Mouse (Mus musculus): Measurements from ENCODE around the gene Gm3646. TPM values are rescaled to one million over a fixed set of nuclear protein-coding genes. Genes with fewer than 3 reads are reported as not detected.
A peak's percentile ranks its signal among the peaks of the same experiment; 100 is the strongest.

Gene Gm3646
- total and polyA plus RNA-seq, 2 experiments from 2014 or later: 3.7 to 17.4 TPM

DNA sequence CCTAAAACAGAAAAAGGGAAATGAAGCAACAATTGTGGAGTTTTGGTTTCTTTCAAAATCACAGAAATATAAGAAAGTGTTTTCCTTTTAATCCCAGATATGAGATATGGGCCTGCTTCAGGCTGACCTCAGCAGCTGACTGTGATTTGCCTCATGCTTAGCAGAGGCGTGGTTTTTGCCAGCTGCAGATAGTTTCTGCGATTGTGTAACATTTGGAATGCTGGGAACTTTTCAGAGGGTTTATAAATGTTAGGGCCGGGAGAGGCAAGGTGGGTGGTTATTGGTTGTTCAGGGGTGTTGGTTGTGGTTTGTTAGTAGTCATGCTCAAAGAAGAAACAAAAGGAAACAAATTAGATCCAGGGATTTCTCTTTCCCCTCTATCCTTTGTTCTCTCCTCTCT is 37.1 kb downstream of the Gm3646 start:
- TF ChIP-seq EP300 (IDR thresholded peaks at IDR 0.05; ENCODE audit: low read depth) (no peak), CTCF (IDR thresholded peaks at IDR 0.05; ENCODE audit: low read depth) (no peak)
- ATAC-seq (ENCODE audit: insufficient read depth, low read depth): no peak
- no peak overlapping the region for H3K27ac ChIP-seq (ENCODE audit: low read depth)
- DNase-seq (ENCODE audit: low spot score): no peak
- H3K27me3 ChIP-seq (ENCODE audit: control insufficient read depth, insufficient read depth, low read length): no peaks in the 10 kb centered on the region
- no peak overlapping the region for H3K9ac ChIP-seq (replicated peaks; ENCODE audit: low read depth, low read length)
- H3K4me1 ChIP-seq (ENCODE audit: control insufficient read depth, insufficient read depth): peaks cover 4% of the 10 kb centered on the region
- no peak overlapping the region for H3K4me3 ChIP-seq (ENCODE audit: low read depth, low read length)
- no peaks in the 10 kb centered on the region for H3K9me3 ChIP-seq (replicated peaks; ENCODE audit: control insufficient read depth, low read length)
- H3K4me2 ChIP-seq (ENCODE audit: low read depth, low read length): no peak overlapping the region
- H3K36me3 ChIP-seq (replicated peaks; ENCODE audit: control insufficient read depth, insufficient read depth, low read length): no peaks in the 10 kb centered on the region
- 83% methylated on average over 3 of the region's 3 CpGs for WGBS

DNA sequence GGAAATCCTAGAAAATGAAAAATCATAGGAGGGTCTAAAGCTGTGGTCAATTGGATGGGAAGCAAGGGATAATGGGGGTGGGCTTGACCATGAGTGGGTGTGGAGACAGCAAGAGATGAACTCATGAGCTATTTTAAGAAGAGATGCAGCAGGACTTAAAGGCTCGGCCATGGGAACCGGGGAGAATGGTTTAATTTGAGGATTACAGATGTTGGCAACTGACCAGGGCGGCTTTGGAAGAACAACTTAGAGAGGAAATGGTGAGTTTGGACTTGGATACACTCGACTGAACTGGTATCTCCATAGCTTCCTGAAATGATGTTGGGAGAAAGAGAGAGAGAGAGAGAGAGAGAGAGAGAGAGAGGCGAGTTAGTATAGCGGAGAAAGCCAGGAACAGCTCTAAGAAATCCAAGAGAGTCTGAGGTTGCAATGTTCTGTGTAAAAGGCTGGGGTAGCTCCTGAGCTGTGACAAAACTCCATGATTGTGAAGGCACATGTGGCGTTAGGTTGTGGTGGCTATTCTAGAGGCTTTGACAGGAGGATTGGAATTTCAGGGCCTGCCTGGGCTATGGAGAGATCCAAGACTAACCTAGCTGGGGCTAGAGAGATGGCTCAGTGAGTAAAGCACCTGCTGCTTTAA is 39.2 kb downstream of the Gm3646 start:
- WGBS: 47% methylated on average over 7 of the region's 7 CpGs
- no peak for TF ChIP-seq EP300 (IDR thresholded peaks at IDR 0.05; ENCODE audit: low read depth)
- TF ChIP-seq CTCF (IDR thresholded peaks at IDR 0.05; ENCODE audit: low read depth): peak; percentile 32
- no peak overlapping the region for H3K4me3 ChIP-seq (ENCODE audit: low read depth, low read length)
- no peak overlapping the region for H3K27ac ChIP-seq (ENCODE audit: low read depth)
- H3K9ac ChIP-seq (replicated peaks; ENCODE audit: low read depth, low read length): no peak overlapping the region
- no peaks in the 10 kb centered on the region for H3K9me3 ChIP-seq (replicated peaks; ENCODE audit: control insufficient read depth, low read length)
- peaks cover 15% of the 10 kb centered on the region; the same call in 1 of the 2 replicates for H3K4me1 ChIP-seq (ENCODE audit: control insufficient read depth, insufficient read depth)
- DNase-seq (ENCODE audit: low spot score) (peak; percentile 67), ATAC-seq (ENCODE audit: insufficient read depth, low read depth) (peak; percentile 37; the same call in 1 of the 2 replicates)
- no peaks in the 10 kb centered on the region for H3K27me3 ChIP-seq (ENCODE audit: control insufficient read depth, insufficient read depth, low read length)
- H3K4me2 ChIP-seq (ENCODE audit: low read depth, low read length): no peak overlapping the region
- no peaks in the 10 kb centered on the region for H3K36me3 ChIP-seq (replicated peaks; ENCODE audit: control insufficient read depth, insufficient read depth, low read length)

DNA sequence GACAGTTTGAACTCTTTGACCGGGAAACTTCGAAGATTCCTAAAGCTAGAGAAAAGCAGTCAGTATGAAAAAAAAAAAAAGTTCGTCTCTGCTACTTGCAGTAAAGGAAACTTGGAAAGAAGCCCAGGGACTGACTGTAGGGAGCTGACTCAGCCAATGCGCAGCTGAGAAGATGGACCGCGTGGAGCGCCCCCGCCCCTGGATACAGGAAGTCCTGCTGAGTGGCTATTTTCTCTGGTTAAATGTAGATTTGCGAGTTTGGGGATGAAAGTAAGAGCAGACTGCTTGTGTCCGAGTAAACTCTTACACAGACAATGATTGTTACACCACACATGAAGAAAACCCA is 43.1 kb downstream of the Gm3646 start:
- WGBS: 2% methylated on average over 10 of the region's 10 CpGs
- Histone ChIP-seq H3K4me3 (ENCODE audit: low read depth, low read length) (peak overlapping the region; percentile 34), H3K9ac (replicated peaks; ENCODE audit: low read depth, low read length) (peak overlapping the region; percentile 34; the same call in 1 of the 2 replicates), H3K27me3 (ENCODE audit: control insufficient read depth, insufficient read depth, low read length) (no peaks in the 10 kb centered on the region), H3K9me3 (replicated peaks; ENCODE audit: control insufficient read depth, low read length) (no peaks in the 10 kb centered on the region), H3K36me3 (replicated peaks; ENCODE audit: control insufficient read depth, insufficient read depth, low read length) (no peaks in the 10 kb centered on the region), H3K27ac (ENCODE audit: low read depth) (peak overlapping the region; percentile 89), H3K4me2 (ENCODE audit: low read depth, low read length) (peak overlapping the region; percentile 63), H3K4me1 (ENCODE audit: control insufficient read depth, insufficient read depth) (peaks cover 32% of the 10 kb centered on the region)
- TF ChIP-seq CTCF (IDR thresholded peaks at IDR 0.05; ENCODE audit: low read depth): 0 out of 2 replicates have a peak, but pooled peaks have one; percentile 6
- no peak for TF ChIP-seq EP300 (IDR thresholded peaks at IDR 0.05; ENCODE audit: low read depth)
- DNase-seq (ENCODE audit: low spot score) (peak; percentile 96), ATAC-seq (ENCODE audit: insufficient read depth, low read depth) (peak; percentile 79)

DNA sequence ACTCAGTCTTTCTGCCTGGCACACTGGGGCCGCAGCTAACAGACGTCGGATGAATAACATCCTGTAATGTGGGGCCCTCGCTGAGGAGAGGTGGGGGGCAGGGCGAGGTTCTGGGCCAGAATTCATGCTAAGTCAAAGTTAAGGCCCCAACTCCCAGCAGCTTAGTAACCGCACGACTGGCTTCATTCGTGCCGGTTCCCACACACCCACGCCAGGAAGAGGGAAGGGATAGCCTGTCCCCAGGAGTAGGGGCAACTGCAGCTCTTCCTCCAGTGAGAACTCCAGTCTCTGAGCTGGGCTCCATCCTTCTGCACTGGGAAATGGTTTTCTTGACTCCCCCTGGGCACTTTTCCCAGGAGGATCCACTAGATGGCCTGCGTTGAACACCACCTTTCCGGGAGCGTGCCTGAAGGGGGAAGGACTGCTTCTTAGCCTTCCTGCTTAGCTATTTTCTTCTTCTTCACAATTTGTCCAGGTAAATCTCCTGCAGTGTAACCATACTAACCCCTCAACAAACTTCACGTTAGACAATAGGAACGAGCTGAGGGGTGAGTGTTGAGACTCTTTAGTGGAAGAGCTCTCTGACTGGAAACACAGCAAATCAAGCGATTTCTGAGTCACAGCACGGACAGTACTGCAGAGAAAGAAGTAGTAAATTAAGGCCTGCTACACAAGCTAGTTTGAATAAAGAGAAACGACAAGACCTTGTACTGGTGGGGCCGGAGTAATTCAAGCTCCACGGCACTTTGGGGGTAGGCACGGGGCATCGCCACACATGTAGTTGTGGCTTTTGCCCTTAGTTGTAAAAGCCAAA is 43.7 kb downstream of the Gm3646 start:
- 4% methylated on average over 22 of the region's 22 CpGs for whole genome bisulfite sequencing
- ATAC-seq (ENCODE audit: insufficient read depth, low read depth): peak; percentile 45
- TF ChIP-seq EP300 (IDR thresholded peaks at IDR 0.05; ENCODE audit: low read depth): peak; percentile 46; the same call in 1 of the 2 replicates
- peak; percentile 79 for TF ChIP-seq CTCF (IDR thresholded peaks at IDR 0.05; ENCODE audit: low read depth)

DNA sequence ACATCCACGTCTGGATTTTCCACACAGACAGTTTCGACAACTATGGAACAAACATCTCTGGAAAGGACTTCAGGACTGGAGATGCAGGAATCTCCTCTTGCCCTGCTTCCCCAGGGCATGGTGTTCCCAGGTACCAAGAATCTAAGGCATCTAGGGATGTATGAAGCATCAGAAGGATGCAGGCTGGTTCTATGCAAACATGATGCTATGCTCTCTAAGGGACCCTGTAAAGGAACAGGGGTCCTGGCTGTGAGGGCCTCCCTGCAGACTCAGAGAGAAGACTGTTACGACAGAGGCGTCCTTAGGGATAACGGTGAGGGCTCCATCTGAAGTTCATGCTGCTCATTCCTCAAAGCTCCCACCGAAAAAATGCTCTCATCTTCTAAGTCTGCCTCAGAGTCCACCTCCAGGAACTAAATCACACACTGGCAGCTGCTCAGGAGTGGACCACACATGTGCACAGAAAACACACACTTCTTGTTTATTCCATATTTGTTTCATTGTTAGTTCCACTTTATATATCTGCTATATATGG is 44.9 kb downstream of the Gm3646 start:
- no peak for ATAC-seq (ENCODE audit: insufficient read depth, low read depth)
- DNase-seq (ENCODE audit: low spot score): no peak
- no peak overlapping the region for H3K4me2 ChIP-seq (ENCODE audit: low read depth, low read length)
- H3K4me3 ChIP-seq (ENCODE audit: low read depth, low read length): no peak overlapping the region
- H3K9ac ChIP-seq (replicated peaks; ENCODE audit: low read depth, low read length): no peak overlapping the region
- no peaks in the 10 kb centered on the region for H3K36me3 ChIP-seq (replicated peaks; ENCODE audit: control insufficient read depth, insufficient read depth, low read length)
- no peaks in the 10 kb centered on the region for H3K27me3 ChIP-seq (ENCODE audit: control insufficient read depth, insufficient read depth, low read length)
- WGBS: 69% methylated on average over 6 of the region's 6 CpGs
- H3K27ac ChIP-seq (ENCODE audit: low read depth): peak overlapping the region; percentile 27; the same call in 1 of the 2 replicates
- no peaks in the 10 kb centered on the region for H3K9me3 ChIP-seq (replicated peaks; ENCODE audit: control insufficient read depth, low read length)
- H3K4me1 ChIP-seq (ENCODE audit: control insufficient read depth, insufficient read depth): peaks cover 32% of the 10 kb centered on the region
- TF ChIP-seq EP300 (IDR thresholded peaks at IDR 0.05; ENCODE audit: low read depth): no peak
- TF ChIP-seq CTCF (IDR thresholded peaks at IDR 0.05; ENCODE audit: low read depth): no peak

More for the DNA sequence above, 43.7 kb downstream of the Gm3646 start:
- Histone ChIP-seq H3K27ac (ENCODE audit: low read depth) (peak overlapping the region; percentile 89), H3K4me1 (ENCODE audit: control insufficient read depth, insufficient read depth) (peaks cover 32% of the 10 kb centered on the region), H3K9me3 (replicated peaks; ENCODE audit: control insufficient read depth, low read length) (no peaks in the 10 kb centered on the region), H3K36me3 (replicated peaks; ENCODE audit: control insufficient read depth, insufficient read depth, low read length) (no peaks in the 10 kb centered on the region), H3K4me3 (ENCODE audit: low read depth, low read length) (peak overlapping the region; percentile 34), H3K27me3 (ENCODE audit: control insufficient read depth, insufficient read depth, low read length) (no peaks in the 10 kb centered on the region), H3K9ac (replicated peaks; ENCODE audit: low read depth, low read length) (peak overlapping the region; percentile 34; the same call in 1 of the 2 replicates), H3K4me2 (ENCODE audit: low read depth, low read length) (peak overlapping the region; percentile 63)
- peak; percentile 66 for DNase-seq (ENCODE audit: low spot score)
